Mouse (Mus musculus): ENCODE results near the gene Gm4131.

DNA sequence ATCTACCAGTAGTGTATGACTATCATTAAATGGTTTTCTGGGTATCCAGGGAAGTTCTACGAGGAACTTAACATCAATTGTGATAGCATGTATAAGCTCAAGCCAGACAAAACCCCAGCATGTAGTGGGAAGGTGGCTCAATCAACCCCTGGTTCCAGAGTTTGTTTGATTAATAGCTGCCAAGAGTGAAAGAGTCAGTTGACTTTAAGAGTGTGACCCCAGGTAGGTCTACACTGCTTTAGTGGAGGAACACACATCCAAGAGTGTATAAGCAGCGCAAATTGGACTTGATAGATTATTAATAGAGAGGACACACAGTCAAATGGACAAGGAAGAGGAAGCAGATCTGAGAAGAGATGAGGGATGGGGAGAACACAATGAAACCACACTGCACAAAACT is 128.9 kb downstream of the Gm4131 start:
- TF ChIP-seq ZNF384 (IDR thresholded peaks at IDR 0.05; ENCODE audit: low read depth, low read length) (no peak), ZC3H11A (IDR thresholded peaks at IDR 0.05; ENCODE audit: borderline replicate concordance, low read depth, low read length) (no peak), CHD2 (IDR thresholded peaks at IDR 0.05; ENCODE audit: low read depth, low read length) (no peak), HCFC1 (IDR thresholded peaks at IDR 0.05; ENCODE audit: borderline replicate concordance, insufficient read depth, low read length) (no peak), MAFK (IDR thresholded peaks at IDR 0.05; ENCODE audit: insufficient read depth, low read depth, low read length) (no peak)

All from ES-E14 (cell line).